Mouse (Mus musculus) WW6 (cell line): ENCODE results near the gene Atad3a.
A peak's percentile ranks its signal among the peaks of the same experiment; 100 is the strongest.

Experiments
- DNase-seq: peaks from one replicate; pipeline ENCODE4 v3.0.0-alpha.2; 2013; ENCODE audit warnings: low read depth, low spot score

Gene Atad3a

GRCm38 (mm10) chr4:155739152-155739551, 21.7 kb downstream of the Atad3a start:
- DNase-seq, result no peak

- DNase-seq, result no peak
These were observed 22.6 kb downstream of the Atad3a start for GRCm38 (mm10) chr4:155738262-155738661.

GRCm38 (mm10) chr4:155736421-155736820, 24.5 kb downstream of the Atad3a start:
- no peak for DNase-seq

GRCm38 (mm10) chr4:155735788-155736187, 25.1 kb downstream of the Atad3a start:
- DNase-seq, result no peak

- DNase-seq, result no peak
These were observed 25.8 kb downstream of the Atad3a start for GRCm38 (mm10) chr4:155734951-155735702.

GRCm38 (mm10) chr4:155734350-155734941, 26.4 kb downstream of the Atad3a start, which contains the start of gene Tmem240:
Tmem240 (plus strand) TSS chr4:155734800.
- peak; percentile 67 for DNase-seq

- no peak for DNase-seq
These were observed 27.6 kb downstream of the Atad3a start for GRCm38 (mm10) chr4:155733267-155733666.

- DNase-seq, result no peak
These were observed 32.9 kb downstream of the Atad3a start for GRCm38 (mm10) chr4:155727993-155728392.

- no peak for DNase-seq
These were observed 39.2 kb downstream of the Atad3a start for GRCm38 (mm10) chr4:155721668-155722083.

- no peak for DNase-seq
These were observed 50.2 kb downstream of the Atad3a start for GRCm38 (mm10) chr4:155710521-155711252.

- DNase-seq, result no peak
These were observed 51.9 kb downstream of the Atad3a start for GRCm38 (mm10) chr4:155708988-155709387.

- no peak for DNase-seq
These were observed 52.3 kb downstream of the Atad3a start for GRCm38 (mm10) chr4:155708582-155708981.

- no peak for DNase-seq
These were observed 55.3 kb downstream of the Atad3a start for GRCm38 (mm10) chr4:155705592-155705929.

- DNase-seq, result peak; percentile 96
These were observed 55.9 kb downstream of the Atad3a start, which contains the start of gene Ssu72 for GRCm38 (mm10) chr4:155704721-155705591. Ssu72 (plus strand) TSS chr4:155704800.

- no peak for DNase-seq
These were observed 57.4 kb downstream of the Atad3a start for GRCm38 (mm10) chr4:155703425-155703929.

GRCm38 (mm10) chr4:155700425-155700824, 60.5 kb downstream of the Atad3a start:
- DNase-seq, result no peak

- no peak for DNase-seq
These were observed 64.3 kb downstream of the Atad3a start for GRCm38 (mm10) chr4:155696261-155697255.

- DNase-seq, result no peak
These were observed 65.3 kb downstream of the Atad3a start for GRCm38 (mm10) chr4:155695531-155696062.

- no peak for DNase-seq
These were observed 66.2 kb downstream of the Atad3a start for GRCm38 (mm10) chr4:155694482-155695401.
